Mouse (Mus musculus): ENCODE measurements around the gene Serpina1a. TPM values are rescaled to one million over a fixed set of nuclear protein-coding genes. Genes with fewer than 3 reads are reported as not detected.
"Not testable (repeated sequence)": the region's sequence is repeated elsewhere in the genome, so short reads cannot be mapped to it uniquely, and the experiment has no call there.

The Serpina1a gene
- polyA plus RNA-seq, 1 experiment: 1.8 TPM

DNA sequence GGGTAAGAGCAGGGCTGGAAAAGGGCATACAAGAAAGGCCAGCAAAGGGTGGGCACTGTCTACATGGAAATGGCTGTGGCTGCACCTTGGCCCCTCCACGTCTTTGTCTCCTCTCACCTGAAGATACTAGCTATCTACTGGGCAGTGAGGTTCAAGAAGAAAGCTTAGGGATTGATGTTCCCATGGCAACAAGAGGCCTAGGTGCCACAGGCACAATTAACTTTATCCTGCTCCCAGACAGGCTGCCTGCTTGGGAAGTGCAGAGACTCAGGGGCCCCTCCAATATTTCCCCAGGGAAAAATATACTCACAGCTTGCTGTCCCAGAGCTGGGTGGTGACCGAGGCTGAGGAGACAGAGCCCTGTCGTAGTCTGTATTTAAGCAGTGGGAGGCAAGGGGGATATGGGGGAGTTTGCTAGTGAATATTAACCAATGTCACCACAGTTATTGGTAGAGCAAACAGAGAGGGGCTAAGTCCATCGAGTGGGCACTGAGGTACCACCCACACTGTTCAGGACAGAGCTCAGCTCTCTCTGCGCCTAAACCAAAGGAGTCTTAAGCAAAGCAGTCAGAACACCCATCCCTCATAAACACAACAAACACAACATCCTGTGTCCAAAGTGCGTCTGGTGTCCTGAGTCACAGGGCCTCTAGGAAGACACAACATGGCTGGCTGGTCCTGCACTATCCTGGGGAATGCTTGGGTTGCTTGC is 35.5 kb downstream of the Serpina1a start:
- not testable (repeated sequence) for H3K4me1 ChIP-seq (ENCODE audit: control insufficient read depth, insufficient read depth, low read length)

GRCm38 (mm10) chr12:103823826-103824225 is 39.5 kb downstream of the Serpina1a start:
- not testable (repeated sequence) for H3K4me3 ChIP-seq (ENCODE audit: control insufficient read depth, low read depth, low read length); H3K27ac ChIP-seq (ENCODE audit: control insufficient read depth, insufficient read depth, low read depth, low read length); H3K27me3 ChIP-seq (ENCODE audit: control insufficient read depth, insufficient read depth, low read length); H3K4me1 ChIP-seq (ENCODE audit: control insufficient read depth, insufficient read depth, low read length); H3K36me3 ChIP-seq (ENCODE audit: control insufficient read depth, insufficient read depth, low read length)

More for the DNA sequence above, 35.5 kb downstream of the Serpina1a start:
- H3K36me3 ChIP-seq (ENCODE audit: control insufficient read depth, insufficient read depth, low read length); H3K27ac ChIP-seq (ENCODE audit: control insufficient read depth, insufficient read depth, low read depth, low read length); H3K4me3 ChIP-seq (ENCODE audit: control insufficient read depth, low read depth, low read length); H3K27me3 ChIP-seq (ENCODE audit: control insufficient read depth, insufficient read depth, low read length): not testable (repeated sequence)

Other genes starting within 250 kb of the Serpina1a start
- gene Serpina10, start 232.1 kb downstream of the Serpina1a start, polyA plus RNA-seq (2012; rRNA removed): not detected in 2 replicates
- 0.07 TPM in 1 of 2 replicates, not detected in the other for gene Serpina6, start 206.3 kb downstream of the Serpina1a start, polyA plus RNA-seq (2012; rRNA removed)
- 0.16 and 84.9 TPM in 2 replicates for gene Serpina16, start 187.4 kb downstream of the Serpina1a start, polyA plus RNA-seq (2012; rRNA removed)
- gene Serpina1f, start 168.0 kb downstream of the Serpina1a start, polyA plus RNA-seq (2012; rRNA removed): 1.1 and 129 TPM in 2 replicates
- gene Serpina1d, start 90.0 kb downstream of the Serpina1a start, polyA plus RNA-seq (2012; rRNA removed): 0.17 and 0.48 TPM in 2 replicates
- gene Serpina1b, start 33.2 kb downstream of the Serpina1a start, polyA plus RNA-seq (2012; rRNA removed): 0.51 and 1.4 TPM in 2 replicates
- 0.84 and 0.85 TPM in 2 replicates for gene Serpina1c, start 41.3 kb upstream of the Serpina1a start, polyA plus RNA-seq (2012; rRNA removed)
- 0.67 TPM in 1 of 2 replicates, not detected in the other for gene Serpina1e, start 95.4 kb upstream of the Serpina1a start, polyA plus RNA-seq (2012; rRNA removed)
- not detected in 2 replicates for gene Serpina11, start 126.4 kb upstream of the Serpina1a start, polyA plus RNA-seq (2012; rRNA removed)
- 0.91 and 1.0 TPM in 2 replicates for gene Serpina9, start 150.2 kb upstream of the Serpina1a start, polyA plus RNA-seq (2012; rRNA removed)
- gene Serpina12, start 180.9 kb upstream of the Serpina1a start, polyA plus RNA-seq (2012; rRNA removed): not detected in 2 replicates
- 29.7 and 50.2 TPM in 2 replicates for gene Serpina5, start 237.6 kb upstream of the Serpina1a start, polyA plus RNA-seq (2012; rRNA removed)
- 12.3 and 25.2 TPM in 2 replicates for gene Serpina3a, start 249.2 kb upstream of the Serpina1a start, polyA plus RNA-seq (2012; rRNA removed)

Measured in testis, adult 2 months (tissue).